Mouse (Mus musculus) adrenal gland (tissue): ENCODE results near the gene Cspg5.

Experiments used
- intact Hi-C: fragments of 180-260 bp; cut with DNase I; formaldehyde crosslinking; loops from one replicate; pipeline ENCODE4 v1.15.1; 2025

Cspg5 gene

GRCm38 (mm10) chr9:110249823-110250543 lies 6.4 kb downstream of the Cspg5 start:
- intact Hi-C loops: loop anchor here (5.0 kb wide), 1 partner anchor 42 kb away; no protein-coding TSS in a partner anchor

DNA sequence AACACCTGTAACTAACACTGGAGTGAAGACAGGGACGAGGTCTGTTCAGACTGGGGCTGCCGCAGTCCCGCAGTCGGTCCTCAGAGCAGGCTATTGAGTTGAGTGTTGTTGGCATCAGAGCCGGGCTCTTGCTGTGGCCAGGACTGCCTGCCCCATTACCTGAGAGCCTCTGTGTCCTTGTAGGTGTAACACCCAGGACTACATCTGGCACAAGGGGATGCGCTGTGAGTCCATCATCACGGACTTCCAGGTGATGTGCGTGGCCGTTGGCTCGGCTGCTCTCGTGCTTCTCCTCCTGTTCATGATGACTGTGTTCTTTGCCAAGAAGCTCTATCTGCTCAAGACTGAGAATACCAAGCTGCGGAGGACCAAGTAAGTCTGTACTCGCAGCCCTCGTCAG lies 7.2 kb downstream of the Cspg5 start:
- intact Hi-C loops: no loop called here

DNA sequence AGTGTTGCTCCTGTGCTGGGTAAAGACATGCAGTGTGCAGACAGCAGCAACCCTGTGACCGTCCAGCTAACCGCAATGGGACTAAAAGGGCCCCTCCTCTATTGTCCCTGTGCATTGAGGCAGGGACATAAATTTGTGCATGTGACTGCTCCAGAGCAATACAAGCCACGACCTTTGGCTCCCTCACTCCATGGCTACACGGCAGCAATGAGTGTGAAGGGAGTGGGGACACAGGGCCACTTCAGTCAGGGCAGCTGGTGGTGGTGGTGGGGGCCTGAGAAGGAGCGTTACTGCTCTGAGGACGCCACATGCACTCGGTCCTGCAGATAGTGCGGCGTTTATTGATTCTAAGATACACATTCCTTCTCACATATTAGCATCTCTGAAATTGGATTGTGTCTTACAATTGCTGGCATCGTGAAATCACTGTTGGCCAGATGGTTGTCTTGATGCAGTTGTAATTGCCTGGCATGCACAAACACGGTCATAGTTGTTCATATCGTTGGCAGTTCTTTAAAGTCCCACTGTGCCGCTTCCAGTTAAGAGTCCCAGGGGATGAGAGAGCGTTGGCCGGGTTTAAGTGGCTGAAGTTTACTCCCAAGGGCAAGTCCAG lies 11.9 kb downstream of the Cspg5 start:
- intact Hi-C loops: no loop called here

GRCm38 (mm10) chr9:110258646-110259045 lies 15.1 kb downstream of the Cspg5 start:
- intact Hi-C loops: no loop called here

DNA sequence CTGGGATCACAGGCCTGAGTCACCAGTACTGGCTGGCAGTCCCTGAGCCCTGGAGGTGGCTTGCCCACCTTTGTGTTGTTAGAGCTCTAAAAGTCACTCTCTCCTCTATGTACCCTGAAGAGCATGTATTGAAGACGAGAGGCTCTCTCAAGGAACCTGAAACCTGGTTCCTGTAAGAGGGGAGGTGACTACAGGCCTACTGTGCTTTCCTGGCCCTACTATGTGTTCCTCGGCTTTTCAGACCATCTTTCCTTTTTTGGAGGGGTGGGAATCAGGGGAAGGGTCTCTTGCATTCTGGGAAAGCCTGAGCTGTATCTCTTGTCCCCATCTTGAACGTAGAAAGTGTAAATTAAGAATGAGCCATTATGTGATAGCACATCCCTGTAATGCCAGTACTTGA lies 15.5 kb downstream of the Cspg5 start:
- intact Hi-C loops: no loop called here

DNA sequence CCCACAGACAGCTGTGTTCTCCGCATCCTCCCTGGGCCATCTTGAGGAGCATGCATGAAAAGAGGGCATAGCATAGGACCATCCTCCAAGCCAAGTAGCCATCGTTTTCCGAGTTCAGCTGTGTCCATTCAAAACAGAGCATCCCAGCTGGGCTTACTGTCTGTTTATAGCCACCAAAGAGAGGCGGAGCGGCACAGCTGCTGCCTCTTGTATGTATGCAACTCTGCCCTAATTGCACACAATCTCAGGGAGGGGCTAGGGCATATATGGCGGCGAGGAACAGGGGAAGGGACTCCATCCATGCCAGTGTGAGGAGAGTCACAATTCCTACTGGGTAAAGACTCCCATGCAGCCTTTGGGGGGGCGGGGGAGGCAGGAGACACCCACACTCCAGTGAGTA lies 19.6 kb downstream of the Cspg5 start:
- intact Hi-C loops: no loop called here

DNA sequence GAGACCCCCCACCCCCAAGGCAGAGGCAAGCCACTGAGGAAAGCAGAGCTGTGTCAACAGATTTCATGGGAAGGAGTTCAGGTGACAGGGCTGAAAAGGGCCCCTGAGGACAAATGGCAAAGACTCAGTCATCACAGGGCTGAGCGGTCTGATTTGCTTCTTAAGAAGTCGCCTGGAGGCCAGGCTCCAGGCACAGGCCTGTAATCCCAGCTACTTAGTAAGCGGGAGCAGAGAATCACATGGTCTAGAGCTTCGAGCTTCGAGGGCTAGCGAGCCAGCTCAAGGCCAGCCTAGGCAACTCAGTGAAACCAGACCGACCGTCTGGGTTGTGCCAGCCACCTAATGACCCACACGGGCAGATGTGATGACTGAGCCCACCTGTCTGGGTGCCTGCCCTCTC lies 21.4 kb downstream of the Cspg5 start:
- intact Hi-C loops: no loop called here

DNA sequence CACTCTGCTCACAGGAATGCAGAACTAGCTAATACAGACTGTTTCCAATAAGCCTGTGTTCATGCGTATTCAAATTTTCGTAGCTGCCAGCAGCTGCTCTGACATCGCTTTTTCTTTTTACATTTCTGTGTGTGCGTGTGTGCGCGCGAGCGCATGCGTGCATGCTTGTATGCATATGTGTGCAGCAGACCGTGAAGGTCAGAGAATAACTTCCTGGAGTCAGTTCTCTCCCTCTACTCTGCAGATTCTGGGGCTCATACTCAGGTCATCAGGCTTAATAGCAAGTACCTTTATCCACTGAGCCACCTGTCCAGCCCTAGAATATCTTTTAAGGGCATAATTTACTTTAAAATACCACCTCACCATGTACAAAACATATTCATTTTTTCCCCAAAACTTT lies 24.8 kb downstream of the Cspg5 start:
- intact Hi-C loops: no loop called here

- intact Hi-C loops: no loop called here
Measured at GRCm38 (mm10) chr9:110272330-110272729, 28.7 kb downstream of the Cspg5 start.

- intact Hi-C loops: no loop called here
Measured at GRCm38 (mm10) chr9:110273507-110273906, 29.9 kb downstream of the Cspg5 start.

- intact Hi-C loops: no loop called here
Measured at GRCm38 (mm10) chr9:110275882-110276281, 32.3 kb downstream of the Cspg5 start.

DNA sequence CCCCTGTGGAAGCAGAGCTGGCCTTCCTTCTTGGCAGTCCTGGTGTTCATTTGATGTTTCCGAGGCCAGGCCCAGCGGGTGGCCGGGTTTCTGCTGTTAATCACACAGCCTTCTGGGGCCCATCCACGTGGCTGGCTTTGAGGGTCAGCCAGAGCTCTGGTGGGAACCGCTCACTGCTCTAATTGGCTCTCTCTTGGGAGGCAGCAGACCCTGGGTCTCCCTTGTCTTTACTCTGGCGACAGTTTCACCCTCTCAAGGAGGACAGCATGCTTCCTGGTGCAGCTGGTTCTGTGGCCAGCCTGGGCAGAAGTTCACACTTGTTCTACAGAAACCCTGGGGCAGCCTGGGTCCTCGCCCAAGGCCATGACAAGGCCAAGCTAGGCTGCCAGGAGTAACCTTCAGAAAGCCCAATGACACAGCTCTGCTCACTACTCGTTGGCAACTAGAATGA lies 33.9 kb downstream of the Cspg5 start:
- intact Hi-C loops: no loop called here

DNA sequence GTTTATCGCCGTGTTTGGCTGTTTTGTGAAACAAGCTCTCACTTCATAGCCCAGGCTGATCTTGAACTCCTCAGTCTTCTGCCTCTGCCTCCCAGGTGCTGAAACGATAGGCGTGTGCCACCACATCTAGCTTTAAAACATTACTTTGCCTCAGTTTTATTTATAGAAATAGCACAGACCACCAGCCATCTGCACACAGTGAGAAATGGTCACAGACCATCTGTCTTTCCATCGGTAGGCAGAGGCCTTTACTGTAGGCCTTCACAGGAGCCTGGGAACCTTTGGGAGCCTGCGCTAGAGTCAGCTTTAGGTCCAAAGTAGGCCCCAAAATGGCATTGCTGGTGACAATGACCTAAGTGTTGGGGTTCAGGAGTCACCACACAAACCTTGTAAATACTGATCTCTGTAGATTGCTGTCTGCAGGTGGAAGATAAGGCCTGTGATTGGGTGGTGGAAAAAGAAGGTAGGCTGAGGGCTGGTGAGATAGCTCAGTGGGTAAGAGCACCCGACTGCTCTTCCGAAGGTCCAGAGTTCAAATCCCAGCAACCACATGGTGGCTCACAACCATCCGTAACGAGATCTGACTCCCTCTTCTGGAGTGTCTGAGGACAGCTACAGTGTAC lies 40.6 kb downstream of the Cspg5 start:
- intact Hi-C loops: no loop called here

DNA sequence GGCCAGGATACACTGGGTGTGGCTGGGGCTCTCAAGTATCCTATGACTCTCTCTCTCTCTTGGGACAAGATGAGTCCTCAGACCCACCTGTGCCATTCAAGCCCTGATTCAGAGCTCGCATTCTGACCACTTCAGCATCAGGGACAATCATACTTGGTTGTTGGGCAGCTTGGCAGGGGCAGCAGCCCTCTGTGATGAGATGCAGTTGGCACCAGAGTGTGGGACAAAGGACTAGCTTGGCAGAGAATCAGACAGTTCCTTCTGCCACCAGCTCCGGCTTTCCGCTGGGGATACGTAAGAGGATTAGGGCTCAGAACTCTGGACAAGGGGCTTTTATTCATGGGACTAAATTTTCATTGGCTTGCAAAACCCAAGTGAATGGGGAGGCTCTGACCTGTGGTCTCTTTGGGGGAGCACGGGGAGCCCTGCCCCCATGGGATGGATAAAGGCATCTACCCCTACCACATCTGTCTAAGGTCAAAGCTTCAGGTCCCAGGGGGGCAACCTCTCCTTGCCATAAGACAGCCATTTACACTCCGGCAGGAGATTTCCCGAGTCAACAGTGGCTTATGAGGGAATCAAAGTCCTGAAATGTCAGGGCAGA lies 43.8 kb downstream of the Cspg5 start:
- intact Hi-C loops: no loop called here

DNA sequence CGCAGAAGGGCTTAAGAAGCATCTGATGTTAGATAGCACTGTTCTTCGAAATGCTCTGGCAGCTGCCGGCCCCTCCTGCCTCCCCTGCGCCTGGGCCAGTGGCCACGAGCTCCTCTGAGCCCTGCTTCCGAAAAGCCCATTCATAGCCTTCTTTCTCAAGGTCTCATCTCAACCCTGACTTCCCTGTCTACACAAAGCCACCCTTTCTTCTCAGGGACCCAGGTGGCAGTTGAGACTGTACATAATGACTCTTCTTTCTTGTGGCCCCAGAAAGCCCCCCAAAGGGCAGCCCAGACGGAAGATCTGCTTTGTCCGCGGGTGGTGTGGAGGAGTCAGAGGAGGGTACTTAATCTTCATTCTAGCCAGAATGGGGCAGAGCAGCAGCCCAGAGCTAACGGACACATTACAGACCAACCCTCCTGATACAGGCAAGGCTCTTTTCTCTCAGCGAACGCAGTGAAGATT lies 49.7 kb downstream of the Cspg5 start:
- intact Hi-C loops: loop anchor here (5.0 to 10.0 kb wide), 3 partner anchors 46 to 188 kb away; no protein-coding TSS in a partner anchor

GRCm38 (mm10) chr9:110293873-110294415 lies 50.4 kb downstream of the Cspg5 start:
- intact Hi-C loops: loop anchor here (5.0 to 10.0 kb wide), 3 partner anchors 47 to 189 kb away; no protein-coding TSS in a partner anchor

DNA sequence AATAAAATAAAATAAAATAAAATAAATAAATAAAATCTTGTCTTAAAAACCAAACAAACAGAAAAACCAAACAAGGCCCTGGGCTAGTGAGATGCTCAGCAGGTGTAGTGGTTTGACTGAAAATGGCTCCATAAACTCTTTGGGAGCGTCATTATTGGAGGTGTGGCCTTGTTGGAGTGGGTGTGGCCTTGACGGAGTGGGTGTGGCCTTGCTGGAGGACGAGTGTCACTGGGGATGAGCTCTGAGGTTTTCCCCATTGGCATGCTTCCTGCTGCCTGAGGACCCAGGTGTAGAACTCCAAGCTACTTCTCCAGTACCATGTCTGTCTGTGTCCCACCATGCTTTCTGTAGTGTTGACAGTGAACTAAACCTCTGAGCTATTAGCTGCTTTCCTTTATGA lies 51.2 kb downstream of the Cspg5 start:
- intact Hi-C loops: loop anchor here (5.0 to 10.0 kb wide), 3 partner anchors 47 to 190 kb away; no protein-coding TSS in a partner anchor

DNA sequence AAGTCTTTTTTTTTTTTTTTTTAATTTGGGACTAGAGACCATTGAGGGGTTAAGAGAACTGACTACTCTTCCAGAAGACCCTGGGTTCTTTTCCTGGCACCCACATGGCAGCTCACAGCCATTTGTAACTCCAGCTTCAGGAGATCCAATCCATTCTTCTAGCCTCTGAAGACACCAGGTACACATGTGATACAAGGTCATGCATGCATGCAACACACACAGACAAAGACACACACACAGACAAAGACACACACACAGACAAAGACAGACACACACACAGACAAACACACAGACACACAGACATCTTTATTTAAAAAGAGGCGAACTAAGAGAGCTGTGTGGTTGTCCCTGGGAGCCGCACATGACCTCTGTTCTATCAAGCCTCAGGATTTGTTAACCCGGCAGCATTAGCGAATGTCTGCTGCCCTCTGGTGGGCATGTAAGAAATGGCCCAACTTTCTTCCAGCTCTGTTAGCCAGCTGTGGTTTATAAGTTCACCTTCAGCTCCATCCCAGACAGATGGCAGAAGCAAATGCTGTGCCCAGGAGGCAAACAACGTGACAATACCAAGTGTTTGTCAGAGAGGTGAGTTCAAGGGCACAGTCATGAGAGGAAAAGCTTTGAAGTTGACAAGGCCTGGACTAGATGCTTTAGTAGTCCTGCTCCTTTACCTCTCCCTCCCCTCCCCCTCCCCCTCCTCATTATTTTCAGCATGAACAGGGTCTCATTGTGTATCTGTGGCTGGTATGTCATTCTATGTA lies 53.5 kb downstream of the Cspg5 start:
- intact Hi-C loops: loop anchor here (10.0 kb wide), 2 partner anchors 82 to 192 kb away; no protein-coding TSS in a partner anchor

DNA sequence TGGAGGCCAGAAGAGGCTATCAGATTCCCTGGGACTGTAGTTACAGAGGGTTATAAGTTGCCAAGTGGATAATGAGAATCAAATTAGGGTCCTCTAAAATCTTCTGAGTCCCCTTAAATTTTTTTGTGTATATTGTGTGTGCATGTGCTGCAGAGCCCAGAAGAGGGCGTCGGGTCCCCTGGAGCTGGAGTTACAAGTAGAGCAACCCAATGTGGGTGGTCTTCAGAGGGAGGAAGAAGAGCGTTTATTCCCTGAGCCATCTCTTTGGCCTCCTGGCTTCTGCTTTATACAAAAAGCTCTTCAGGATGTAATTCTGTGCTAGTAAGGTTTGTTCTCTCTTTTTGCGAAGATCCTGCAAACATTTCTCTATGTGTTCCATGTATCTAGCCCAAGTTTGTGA lies 60.9 kb downstream of the Cspg5 start:
- intact Hi-C loops: no loop called here

DNA sequence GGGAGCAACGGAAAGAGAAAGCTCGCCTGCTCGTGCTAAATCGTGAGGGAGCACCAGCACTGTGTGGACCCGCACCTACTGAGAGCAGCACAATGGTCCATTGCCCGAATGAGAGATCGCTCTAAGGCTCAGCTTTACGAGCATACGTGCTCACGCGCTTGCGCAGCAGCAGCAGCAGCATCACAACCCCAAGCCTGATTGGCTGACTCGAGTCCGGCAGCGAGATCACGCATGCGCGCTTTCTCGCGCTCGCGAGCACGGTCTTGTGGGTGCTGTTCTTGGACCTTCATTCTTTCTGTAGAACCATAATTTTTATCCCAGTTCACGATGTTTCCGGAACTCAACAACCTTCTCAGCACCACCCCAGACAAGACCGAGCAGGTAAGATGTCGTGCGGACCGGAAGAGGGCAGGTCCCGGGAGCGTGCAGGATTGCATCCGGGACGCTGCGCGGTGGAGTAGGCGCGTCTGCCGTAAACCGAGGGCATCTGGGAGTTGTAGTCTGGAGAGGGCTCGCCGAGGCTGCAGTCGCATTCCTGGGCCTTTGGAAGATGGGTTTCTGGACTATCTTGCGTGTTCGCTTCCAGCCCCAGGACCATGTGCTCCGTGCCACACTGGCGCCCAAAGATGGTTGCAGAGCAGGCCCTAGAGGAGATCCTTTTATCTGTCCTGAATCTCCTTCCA lies 61.5 kb downstream of the Cspg5 start, which contains the start of gene Elp6:
TSS of gene Elp6 (plus strand) at position 205 of the 683 bp plus-strand sequence.
- intact Hi-C loops: no loop called here
